Mouse (Mus musculus) telencephalon, adult 2 months (tissue): ENCODE results near the gene Stac3.

ENCODE experiments used
- DNase-seq: peaks from one replicate; pipeline ENCODE4 v3.0.0-alpha.2; 2011; ENCODE audit warnings: low read depth, low spot score

The Stac3 gene

DNA sequence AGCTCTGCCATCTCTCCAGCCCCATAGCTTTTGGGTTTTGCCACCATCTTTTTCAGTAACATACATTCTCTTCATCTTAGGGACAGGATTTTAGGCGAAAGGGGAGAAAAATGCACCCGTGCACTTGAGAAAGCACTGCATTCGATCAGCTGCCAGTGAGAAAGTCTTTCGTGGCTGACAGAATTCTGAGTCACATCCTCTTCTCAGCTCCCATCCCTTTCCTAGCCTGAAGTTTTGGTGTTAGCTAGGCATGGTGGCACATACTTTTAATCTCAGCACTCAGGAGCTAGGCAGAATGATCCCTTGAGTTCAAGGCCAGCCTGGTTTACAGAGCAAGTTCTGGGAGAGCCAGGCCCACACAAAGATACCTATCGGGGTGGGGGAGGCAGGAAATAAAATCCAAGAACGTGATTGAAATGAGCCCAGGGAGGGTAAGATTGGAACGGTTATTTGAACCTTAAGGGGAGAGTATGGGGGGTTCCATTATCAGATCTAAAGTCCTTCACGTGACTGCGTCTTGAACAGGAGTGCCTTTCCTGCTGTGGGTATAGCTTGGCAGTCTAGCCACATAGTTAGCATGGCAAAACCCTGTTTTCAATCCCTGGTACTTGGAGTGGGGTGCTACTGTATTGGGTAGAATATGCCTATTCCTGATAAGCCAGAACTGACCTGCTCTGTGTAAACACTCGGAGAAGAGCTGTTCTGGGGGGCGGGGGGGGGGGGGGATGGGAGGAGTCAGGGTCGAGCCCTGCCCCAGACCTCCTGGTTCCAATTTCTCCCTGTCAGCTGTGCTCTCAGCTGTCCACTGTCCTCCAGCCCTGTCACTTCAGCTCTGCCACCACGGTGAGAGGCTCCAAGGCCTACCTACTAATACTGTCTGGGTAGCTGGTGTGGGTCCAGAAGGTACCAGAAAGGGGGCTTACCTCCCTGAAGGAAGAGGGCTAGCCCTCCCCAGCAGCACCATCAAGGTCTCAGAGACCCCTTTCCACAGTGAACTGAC lies at the start of gene Stac3:
TSS of gene Stac3 (plus strand) at position 793 of the 1,000 bp plus-strand sequence.
- no peak for DNase-seq

DNA sequence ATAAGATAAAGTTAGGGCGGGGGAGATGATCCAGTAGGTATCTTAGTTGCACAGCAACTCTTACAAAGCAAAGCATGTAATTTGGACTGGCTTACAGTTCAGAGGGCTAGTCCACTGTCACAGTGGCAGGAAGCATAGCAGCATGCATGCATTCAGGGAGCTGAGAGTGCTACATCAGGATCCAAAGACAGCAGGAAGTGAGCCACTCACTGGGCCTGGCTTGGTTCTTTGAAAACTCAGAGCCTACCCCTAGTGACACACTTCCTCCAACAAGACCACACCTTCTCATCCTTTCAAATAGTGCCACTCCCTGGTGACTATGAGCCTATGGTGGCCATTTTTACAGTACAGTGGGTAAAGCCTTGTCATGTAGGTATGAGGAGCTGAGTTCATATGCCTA lies 47.8 kb upstream of the Stac3 start:
- no peak for DNase-seq

DNA sequence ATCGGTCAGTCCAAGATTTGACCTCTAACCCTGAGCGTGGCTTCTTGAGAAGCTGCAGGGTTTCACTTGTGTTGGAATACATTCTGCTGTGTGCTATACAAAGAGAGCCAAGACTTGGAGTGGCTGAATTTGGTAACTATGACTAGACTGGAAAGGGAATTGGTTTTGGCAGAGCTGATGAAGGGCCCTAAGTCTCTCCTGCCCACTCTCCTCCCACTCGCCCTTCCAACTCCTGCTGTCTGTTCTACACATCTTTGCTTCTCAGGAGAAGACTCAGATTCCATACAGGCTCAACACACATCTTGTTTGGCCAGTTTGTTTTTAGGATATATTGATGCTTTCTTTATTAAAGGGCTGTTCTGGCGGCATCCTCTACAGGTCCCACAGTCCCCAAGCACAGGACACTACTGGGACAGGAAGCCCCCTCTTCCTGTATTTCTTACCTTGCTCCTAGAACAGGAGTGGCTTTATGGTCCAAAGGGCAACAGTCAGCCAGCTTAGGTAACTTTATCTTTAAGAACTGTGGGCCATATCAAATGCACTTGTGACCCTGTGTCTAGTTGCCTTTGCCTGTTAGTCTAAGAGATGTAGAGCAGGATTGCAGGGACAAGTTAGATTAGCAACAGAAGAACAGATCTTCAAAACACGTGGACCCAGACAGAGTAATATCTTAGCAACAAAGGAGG lies 38.9 kb upstream of the Stac3 start:
- DNase-seq = peak; percentile 72

DNA sequence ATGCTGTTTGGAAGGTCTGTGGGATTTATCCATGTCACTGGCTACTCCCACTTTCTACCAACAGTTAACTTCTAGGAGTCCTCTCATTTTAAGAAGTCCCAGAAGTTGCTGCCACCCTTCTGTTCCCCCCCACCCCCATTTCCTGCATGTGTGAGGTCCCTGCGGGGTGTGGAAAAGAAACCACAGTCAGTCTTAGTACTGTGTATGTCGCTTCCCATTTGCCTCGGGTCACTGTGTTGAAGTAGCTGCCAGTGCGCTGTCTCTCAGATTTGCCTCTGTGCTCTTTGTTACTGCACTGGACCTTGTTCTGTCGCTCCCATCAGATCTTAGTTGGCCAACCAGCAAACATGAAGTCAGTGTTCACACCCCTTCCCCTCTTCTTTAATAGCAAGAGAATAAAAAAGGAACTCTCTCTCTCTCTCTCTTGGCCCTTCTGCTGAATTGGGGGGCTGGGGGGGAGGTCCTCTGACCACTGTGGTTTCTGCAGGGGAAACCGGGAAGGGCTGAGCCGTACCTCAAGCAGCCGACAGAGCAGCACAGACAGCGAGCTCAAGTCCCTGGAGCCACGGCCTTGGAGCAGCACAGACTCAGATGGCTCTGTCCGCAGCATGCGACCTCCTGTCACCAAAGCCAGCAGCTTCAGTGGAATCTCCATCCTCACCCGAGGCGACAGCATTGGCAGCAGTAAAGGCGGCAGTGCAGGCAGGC lies 30.1 kb upstream of the Stac3 start:
- no peak for DNase-seq

DNA sequence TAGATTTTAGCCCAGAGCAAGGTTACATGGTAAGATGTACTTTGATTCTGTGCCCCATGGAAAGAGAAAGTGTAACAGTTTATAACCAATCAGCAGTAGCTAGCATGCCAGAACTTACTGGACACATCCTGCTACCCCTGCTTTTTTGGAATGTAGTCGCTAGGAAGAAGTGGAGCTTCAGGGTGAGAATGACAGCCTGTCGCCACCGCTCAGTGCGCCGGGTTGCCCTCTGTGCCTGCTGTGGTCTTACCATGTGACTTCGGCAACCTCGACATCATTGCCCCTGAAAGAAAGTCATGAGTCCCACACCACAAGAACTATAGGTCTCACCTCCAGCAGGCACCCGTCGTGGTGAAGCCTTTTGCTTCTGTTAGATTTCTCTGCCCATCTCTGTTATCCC lies 28.8 kb upstream of the Stac3 start:
- DNase-seq = no peak

DNA sequence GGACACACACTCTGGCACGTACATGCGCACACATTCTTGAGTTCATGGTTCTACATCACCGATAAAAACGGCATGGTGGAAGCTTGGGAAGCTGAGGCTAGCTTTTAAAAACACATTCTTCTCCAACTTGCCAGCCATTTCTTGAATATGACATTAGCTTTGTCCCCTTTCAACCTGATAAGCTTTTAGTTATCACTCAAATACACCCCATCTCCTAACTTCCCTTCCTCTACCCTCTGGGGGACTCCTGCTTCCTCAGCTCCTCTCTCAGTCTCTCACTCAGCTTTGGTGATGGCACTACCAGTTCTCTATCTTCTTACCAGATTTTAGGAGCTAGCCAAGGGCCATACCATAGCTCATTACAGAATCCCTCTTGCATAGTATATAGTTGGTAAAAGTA lies 26.3 kb upstream of the Stac3 start:
- no peak for DNase-seq

DNA sequence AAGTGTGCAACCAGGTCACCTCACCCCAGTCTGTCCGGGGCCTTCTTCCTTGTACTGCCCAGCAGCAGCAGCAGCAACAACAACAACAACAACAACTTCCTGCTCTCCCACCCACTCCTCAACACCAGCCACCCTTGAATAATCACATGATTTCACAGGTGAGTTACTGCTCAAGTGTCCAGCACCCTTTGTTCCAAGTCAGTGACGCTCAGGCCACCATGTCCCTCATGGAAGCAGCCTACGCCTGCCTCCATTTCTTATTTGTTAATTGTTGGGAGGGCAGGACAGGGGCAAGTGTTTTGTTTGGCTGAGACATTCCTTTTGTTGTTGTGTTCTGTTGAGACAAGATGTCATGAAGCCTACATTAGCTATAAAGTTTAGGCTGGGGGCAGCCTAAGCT lies 24.9 kb upstream of the Stac3 start:
- DNase-seq = no peak

DNA sequence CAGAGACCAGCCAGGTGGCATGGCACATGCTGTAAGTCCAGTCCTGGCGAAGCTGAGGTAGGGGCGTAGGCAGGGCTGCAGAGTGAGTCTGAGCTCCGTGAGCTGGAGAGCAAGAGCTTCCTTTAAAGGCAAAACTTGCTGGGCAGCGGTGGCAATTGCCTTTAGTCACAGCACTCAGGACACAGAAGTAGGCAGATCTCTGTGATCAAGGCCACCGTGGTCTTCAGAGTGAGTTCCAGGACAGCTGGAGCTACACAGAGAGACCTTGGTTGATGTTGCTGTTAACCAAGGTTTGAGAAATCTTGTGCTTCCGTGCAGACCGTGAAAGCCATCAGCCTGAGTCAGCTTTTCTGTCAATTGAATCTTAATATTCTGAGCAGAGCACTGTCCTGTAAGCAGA lies 24.2 kb upstream of the Stac3 start:
- DNase-seq = no peak

DNA sequence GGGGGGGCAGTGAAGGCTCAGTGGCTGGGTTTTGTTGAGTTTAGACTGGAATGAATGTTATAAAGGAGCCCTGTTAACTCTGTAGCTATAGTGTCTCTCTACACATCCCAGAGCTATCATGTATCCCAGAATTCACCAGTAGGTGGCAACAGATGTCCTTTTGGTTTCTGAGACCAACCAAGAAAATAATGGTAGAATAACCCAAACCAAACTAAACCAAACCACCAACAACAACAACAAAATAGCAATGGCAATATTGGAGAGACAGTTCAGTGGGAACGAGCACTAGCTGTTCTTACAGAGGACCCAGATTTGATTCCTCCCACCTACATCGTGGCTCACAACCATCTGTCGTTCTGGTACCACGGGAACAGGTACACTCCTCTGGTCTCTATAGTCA lies 22.4 kb upstream of the Stac3 start:
- DNase-seq = no peak

DNA sequence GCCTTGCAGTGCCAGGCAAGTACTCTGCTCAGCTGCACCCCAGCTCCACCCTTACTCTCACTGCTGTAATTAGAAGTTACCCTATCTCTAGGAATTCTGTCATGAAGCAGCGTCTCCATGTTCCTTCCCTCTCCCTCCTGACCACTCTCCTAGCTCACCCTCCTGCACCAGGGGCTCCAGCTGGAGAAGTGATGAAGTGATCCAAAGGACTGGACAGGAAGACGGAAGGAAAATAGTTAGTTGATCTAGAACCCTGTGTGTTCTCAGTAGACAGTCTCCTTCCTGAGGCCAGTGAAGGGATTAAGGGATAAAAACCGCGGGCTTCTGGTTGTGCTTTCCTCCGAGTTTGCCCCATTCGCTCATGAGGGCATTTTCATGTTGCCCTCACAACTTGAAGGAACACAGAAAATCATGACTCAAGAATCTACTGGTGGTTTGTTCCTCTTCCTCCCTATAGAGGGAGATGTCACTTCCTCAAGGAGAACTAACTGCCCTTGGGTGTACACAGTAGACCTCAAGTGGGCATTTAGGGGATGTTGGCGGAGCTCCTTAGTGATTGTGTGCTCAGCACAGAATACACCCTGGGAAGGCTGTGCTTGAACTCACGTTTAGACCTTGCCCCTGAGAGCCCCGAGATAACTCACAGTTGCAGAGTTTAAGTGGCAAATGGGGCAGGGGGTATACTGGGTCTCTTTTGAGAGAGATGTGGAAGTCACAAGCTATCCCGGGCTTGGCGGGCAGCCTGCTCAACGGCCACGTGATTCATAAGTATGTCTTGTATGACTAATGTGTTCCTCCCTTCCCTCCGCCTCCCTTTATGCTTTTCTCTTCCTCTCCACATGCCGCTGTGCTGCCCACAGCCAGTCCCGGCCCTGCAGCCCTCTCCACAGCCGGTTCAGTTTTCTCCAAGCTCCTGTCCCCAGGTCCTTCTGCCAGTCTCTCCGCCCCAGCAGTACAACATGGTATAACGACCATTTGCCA lies 20.4 kb upstream of the Stac3 start:
- peak; percentile 48 for DNase-seq

DNA sequence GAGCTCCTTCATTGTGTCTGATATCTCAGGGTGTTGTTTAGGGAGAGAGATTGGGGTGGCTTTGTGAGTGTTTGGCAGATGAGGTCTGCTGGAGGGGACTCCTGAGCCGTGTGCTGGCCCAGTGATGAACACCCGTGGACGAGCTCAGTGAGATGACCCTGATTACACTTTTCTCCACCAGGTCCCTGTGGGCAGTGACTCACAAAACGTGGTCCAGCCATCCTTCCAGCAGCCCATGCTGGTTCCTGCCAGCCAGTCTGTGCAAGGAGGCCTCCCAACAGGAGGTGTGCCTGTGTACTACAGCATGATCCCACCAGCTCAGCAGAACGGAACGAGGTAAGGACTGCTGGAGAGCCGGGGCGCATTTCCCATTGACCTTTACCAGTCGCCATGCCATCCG lies 16.3 kb upstream of the Stac3 start:
- no peak for DNase-seq

DNA sequence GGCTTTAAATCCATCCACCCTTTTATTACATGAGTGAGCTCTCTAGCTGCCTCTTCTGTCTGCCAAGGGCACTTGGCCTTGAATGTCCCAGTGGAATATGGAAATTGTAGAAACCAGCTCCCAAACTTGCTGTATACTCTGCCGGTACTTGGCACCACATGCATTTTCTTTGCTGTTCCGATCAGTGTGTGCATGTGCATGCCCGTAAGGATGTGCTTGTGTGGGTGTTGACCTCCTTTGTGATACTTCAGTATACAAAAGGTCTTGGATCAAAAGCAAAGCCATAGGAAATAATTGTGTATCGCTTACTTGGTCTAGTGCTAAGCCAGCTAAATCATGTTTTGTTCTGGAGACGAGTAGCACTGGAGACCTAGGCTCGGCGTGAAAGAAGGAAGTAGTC lies 12.6 kb upstream of the Stac3 start:
- no peak for DNase-seq

DNA sequence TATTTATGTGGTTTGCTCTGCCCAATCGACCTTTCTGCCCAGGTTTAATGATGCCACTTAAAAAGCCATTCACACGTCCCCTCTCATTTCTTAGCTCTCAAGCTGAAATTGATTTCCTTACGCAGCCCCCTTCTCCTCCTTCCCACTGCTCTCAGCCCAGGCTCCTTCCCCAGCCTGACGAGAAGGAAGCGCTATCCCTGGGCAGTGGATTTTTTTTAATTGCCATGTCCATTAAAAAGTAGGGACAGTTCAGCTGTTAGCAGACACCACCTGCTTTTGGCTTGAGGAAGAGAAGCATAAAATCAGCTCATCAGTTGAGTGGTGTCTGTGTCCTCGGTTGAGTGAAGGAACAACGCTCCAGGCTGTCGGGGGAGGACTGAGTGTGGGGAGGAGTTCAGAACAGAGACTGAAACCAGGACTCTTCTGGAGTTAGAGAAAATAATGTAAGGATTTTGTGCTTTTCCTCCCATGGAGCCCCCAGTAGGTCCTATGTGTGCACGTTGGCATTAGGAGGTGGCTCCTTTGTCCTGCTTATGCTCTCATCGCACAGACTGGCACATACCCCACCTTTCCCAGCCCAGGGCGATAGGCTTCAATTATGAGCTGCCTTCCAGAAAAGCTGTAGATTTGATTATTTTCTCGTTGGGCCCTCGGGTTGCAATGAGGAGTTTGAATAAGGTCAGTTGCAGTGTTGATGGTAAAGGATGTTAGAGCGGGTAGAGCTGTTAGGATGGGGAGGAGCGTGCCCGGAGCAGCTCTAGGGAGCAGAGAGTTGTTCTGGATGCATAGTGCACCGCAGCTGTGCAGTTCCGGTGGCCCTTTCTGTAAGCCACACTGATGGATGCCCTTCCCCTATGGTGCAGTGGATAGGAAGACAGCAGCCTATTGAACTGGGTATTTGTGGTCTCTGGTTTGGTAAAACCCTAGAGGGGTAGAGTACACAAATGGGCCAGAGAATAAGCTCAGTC lies 11.0 kb upstream of the Stac3 start:
- no peak for DNase-seq

DNA sequence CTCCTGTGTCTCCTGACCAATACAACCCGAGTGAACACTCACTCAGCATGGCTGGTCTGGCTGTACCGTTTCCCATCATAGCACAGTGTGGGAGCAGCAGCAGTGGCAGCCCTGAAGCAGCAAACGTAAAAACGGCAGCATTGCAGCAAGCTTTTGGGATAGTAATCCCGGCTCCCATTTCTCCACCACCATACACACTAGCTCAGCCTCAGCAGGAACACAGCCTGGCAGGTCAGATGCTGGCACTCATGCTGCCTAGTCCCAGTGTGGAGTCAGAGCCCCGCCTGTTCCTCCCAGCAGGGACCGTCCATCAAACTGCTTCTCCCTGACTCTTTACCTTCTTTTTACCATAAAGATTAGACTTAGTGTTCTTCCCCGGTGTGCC lies 10.4 kb upstream of the Stac3 start:
- DNase-seq = no peak

DNA sequence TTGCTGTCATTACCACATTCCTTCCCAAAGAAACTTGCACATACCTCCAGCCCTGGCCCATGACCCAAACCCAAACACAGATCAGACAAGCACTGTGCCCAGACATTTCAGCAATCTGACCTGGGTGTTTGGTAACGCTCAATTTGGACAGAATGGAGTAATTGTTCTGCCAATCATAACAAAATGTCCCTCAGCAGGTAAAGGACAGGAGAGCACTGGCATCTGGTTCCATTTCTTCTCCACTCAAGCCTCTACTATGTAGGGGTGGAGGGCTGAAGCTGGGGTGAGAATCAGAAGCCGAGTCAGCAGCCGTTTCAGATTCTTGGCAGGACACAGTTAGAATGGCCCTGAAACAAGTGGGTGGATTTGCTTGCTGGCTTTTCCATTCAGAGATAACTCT lies 9.4 kb upstream of the Stac3 start:
- DNase-seq = no peak

DNA sequence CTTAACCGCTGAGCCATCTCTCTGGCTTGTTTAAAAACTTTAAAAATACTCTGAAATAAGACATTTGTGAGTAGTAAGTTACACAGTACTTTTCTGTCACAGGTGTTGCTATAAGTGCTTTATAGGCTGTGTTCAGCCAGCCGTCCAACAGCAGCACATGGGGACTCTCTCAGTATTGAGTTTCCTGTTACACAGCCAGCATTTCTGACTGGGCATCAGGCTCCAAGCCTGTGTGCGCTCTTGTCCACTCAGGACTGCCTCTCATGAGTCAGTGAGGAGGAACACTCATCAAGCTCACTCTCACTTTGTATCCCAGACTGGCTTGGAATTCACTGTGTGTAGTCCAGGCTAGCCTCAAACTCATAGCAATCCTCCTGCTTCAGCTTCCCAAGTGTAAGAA lies 5.3 kb upstream of the Stac3 start:
- no peak for DNase-seq

DNA sequence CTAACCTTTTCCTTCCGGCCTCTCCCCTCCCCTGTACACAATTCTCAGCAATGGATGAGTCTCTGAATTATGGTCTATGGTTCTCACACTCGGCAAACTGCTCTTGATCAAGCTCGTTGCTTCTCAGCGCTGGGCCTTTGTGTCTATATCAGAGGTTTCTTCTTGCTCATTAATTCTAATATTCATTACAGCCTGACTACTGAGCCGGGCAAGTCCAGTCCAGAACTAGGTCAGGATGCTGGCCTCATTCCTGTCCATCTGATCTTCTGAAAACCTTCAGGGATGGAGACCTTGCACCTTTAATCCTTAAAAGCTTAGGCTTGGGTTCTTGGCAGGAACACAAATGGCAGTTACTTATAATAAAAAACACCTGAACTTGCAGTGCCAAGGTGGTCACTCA lies 2.0 kb upstream of the Stac3 start:
- DNase-seq = no peak

DNA sequence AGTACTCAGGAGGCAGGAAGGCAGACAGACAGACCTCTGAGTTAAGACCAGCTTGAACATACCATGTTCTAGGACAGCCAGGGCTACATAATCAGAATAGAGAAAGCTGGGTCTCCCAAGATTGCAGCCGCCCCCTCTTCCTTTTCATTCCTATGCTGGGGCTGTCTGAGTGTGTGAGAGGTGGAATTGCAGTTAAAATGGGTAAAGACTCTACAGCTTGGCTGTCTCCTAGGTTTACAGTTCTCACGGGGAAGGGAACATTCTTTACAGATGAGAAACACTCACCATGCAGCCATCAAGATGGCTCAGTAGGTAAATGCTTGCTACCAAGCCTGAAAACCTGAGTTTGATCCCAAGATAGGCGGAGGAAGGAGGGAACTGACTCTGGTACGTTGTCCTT lies 1.4 kb upstream of the Stac3 start:
- peak; percentile 48 for DNase-seq

DNA sequence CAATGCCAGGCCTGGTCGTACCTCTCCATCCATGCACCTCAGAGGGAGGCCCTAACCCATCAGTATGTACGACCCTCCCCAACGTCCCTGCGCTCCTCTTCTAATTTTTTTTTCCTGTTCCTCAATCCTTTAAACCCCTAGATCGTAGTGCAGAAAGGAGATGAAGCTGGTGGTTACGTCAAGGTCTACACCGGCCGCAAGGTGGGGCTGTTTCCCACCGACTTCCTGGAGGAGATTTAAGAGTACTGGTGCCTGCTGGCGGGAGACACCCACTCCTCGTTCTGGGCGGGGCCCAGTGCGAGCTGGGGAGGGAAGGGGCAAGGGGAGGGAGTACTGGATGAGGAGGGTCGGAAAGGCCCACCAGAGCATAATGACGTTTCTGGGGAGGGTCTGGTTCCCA lies 6.8 kb downstream of the Stac3 start:
- DNase-seq = no peak
